Mouse (Mus musculus) neural tube, embryonic 13.5 days (tissue): ENCODE measurements around the gene Fgfr1op2. TPM values are rescaled to one million over a fixed set of nuclear protein-coding genes. Genes with fewer than 3 reads are reported as not detected.

ENCODE experiments used
- ATAC-seq: fragments of 200-750 bp; cut with Nextera tagmentation; 2 replicates; pipeline ENCODE4 v1.8.0; 2017; ENCODE audit warnings: low read depth, mild to moderate bottlenecking, moderate TSS enrichment, moderate library complexity
- H3K27ac ChIP-seq: fragments of 300-500 bp; sonication (generic); replicated peaks from 2 replicates; pipeline ENCODE4 v1.5.1; 2015; ENCODE audit warnings: moderate library complexity, mild to moderate bottlenecking, inconsistent platforms
- H3K27me3 ChIP-seq: fragments of 300-500 bp; sonication (generic); 2 replicates; pipeline ENCODE4 v1.6.1; 2015; ENCODE audit warnings: mild to moderate bottlenecking, inconsistent platforms
- H3K36me3 ChIP-seq: fragments of 300-500 bp; sonication (generic); 2 replicates; pipeline ENCODE4 v1.6.1; 2015; ENCODE audit warnings: mild to moderate bottlenecking, inconsistent platforms
- H3K4me1 ChIP-seq: fragments of 300-500 bp; sonication (generic); replicated peaks from 2 replicates; pipeline ENCODE4 v1.6.1; 2015; ENCODE audit warnings: inconsistent platforms
- H3K4me2 ChIP-seq: fragments of 300-500 bp; sonication (generic); 2 replicates; pipeline ENCODE4 v1.6.1; 2015; ENCODE audit warnings: inconsistent platforms, mild to moderate bottlenecking, moderate library complexity
- H3K4me3 ChIP-seq: fragments of 300-500 bp; sonication (generic); 2 replicates; pipeline ENCODE4 v1.5.1; 2015; ENCODE audit warnings: mild to moderate bottlenecking, inconsistent platforms
- H3K9ac ChIP-seq: fragments of 300-500 bp; sonication (generic); 2 replicates; pipeline ENCODE4 v1.6.1; 2015; ENCODE audit warnings: moderate library complexity, mild to moderate bottlenecking, inconsistent platforms
- H3K9me3 ChIP-seq: fragments of 300-500 bp; sonication (generic); 2 replicates; pipeline ENCODE4 v1.6.1; 2016; ENCODE audit warnings: inconsistent platforms
- WGBS: fragments of 180-500 bp; shearing (Covaris S2); methylation state at CpG from one replicate; pipeline ENCODE4 v1.1.7; 2015; 5-methylcytosine and 5-hydroxymethylcytosine counted together
- polyA plus RNA-seq: library from polyadenylated mRNA; unstranded; fragments of >200 nt; fragmentation: Nextera tagmentation; extraction: Ambion mirVana; gene quantifications from 2 replicates; pipeline ENCODE4 v1.2.1, GENCODE M21; 2015

The Fgfr1op2 gene
- polyA plus RNA-seq, 1 experiment from 2014 or later = 51.8 TPM

DNA sequence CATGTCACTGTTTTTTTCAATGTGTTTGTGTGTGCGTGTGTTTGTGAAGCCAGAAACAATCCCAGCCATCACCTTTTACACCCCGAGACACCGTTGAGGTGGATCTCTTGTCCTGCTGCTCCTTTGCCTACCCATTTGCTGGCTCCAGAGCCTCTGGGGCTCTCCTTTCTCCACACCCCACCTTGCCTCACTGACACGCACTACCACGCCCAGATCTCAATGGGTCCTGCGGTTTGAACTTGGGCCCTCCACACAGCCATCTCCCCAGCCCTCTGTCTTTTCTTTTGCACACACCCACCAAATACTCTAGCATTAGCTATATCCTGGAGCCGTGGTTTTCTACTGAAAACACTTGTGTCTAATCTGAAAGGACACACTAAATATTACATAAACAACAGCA is 34.9 kb downstream of the Fgfr1op2 start:
- H3K9me3 ChIP-seq = no peaks in the 10 kb centered on the region
- no peak overlapping the region for H3K27ac ChIP-seq
- WGBS = 92% methylated on average over 7 of the region's 7 CpGs
- peaks cover 84% of the 10 kb centered on the region for H3K36me3 ChIP-seq
- no peak overlapping the region for H3K9ac ChIP-seq
- H3K4me3 ChIP-seq = no peak overlapping the region
- H3K4me2 ChIP-seq = no peak overlapping the region
- no peaks in the 10 kb centered on the region for H3K4me1 ChIP-seq
- no peaks in the 10 kb centered on the region for H3K27me3 ChIP-seq
- ATAC-seq = no peak

DNA sequence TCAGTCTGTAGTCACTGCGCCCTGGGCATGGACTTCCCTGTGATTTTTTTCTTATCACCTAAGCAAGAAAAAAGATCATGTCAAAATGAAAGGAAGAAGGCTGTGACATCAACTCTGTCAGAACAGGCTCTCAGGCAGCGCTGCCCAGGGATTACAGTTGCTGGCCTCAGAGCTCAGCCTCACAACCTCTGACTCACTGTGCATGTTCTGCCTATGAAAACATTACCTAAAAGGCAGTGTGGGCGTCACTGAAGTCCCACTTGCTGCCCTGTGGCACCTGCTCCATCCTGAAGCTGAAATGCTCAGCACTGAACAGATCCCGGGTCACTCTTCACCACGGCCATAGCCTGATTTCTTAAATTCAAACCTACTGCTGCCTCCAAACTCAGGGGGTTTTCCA is 35.7 kb downstream of the Fgfr1op2 start:
- Histone ChIP-seq H3K4me1 (no peaks in the 10 kb centered on the region), H3K4me2 (no peak overlapping the region), H3K27me3 (no peaks in the 10 kb centered on the region), H3K9me3 (no peaks in the 10 kb centered on the region), H3K36me3 (peaks cover 84% of the 10 kb centered on the region), H3K4me3 (no peak overlapping the region), H3K27ac (no peak overlapping the region), H3K9ac (no peak overlapping the region)
- no peak for ATAC-seq
- WGBS = 89% methylated on average over 5 of the region's 5 CpGs

- Histone ChIP-seq H3K4me3 (no peak overlapping the region), H3K36me3 (peaks cover 85% of the 10 kb centered on the region), H3K27ac (no peak overlapping the region), H3K9ac (no peak overlapping the region), H3K9me3 (no peaks in the 10 kb centered on the region), H3K4me2 (no peak overlapping the region), H3K4me1 (no peaks in the 10 kb centered on the region), H3K27me3 (no peaks in the 10 kb centered on the region)
- ATAC-seq = no peak
- WGBS = 91% methylated on average over 5 of the region's 5 CpGs
These were observed 36.9 kb downstream of the Fgfr1op2 start for GRCm38 (mm10) chr6:146613907-146614306.

- no peak overlapping the region for H3K9ac ChIP-seq
- H3K27me3 ChIP-seq = no peaks in the 10 kb centered on the region
- H3K9me3 ChIP-seq = no peaks in the 10 kb centered on the region
- H3K4me2 ChIP-seq = no peak overlapping the region
- H3K36me3 ChIP-seq = peaks cover 83% of the 10 kb centered on the region
- ATAC-seq = no peak
- no peak overlapping the region for H3K4me3 ChIP-seq
- 92% methylated on average over 5 of the region's 5 CpGs for WGBS
- H3K27ac ChIP-seq = no peak overlapping the region
- H3K4me1 ChIP-seq = no peaks in the 10 kb centered on the region
These were observed 37.5 kb downstream of the Fgfr1op2 start for GRCm38 (mm10) chr6:146614541-146614940.

- 94% methylated on average over 8 of the region's 8 CpGs for WGBS
These were observed 38.9 kb downstream of the Fgfr1op2 start for GRCm38 (mm10) chr6:146615891-146616290.

DNA sequence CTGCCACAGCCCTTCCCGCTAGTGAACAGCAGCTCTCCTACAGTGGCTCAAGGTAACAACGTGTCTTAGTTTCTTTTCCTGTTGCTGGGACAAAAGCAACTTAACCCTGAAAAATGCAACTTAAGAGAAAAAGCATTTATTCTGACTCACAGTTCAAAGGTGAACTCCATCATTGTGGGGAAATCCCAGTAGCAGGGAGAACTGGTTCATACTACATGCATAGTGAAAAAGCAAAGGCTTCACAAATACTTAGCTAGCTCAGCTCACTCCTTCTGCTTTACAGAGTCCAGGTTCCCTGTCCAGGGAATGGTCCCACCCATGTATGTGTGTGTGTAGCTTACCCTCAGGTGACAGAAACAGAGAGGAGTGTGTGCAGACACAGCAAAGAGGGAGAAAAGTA is 39.7 kb downstream of the Fgfr1op2 start:
- Histone ChIP-seq H3K27me3 (no peaks in the 10 kb centered on the region), H3K4me3 (no peak overlapping the region), H3K4me1 (no peaks in the 10 kb centered on the region), H3K9me3 (no peaks in the 10 kb centered on the region), H3K27ac (no peak overlapping the region), H3K9ac (no peak overlapping the region), H3K4me2 (no peak overlapping the region), H3K36me3 (peaks cover 78% of the 10 kb centered on the region)
- WGBS = 93% methylated on average over 2 of the region's 2 CpGs
- no peak for ATAC-seq

More at GRCm38 (mm10) chr6:146615891-146616290, 38.9 kb downstream of the Fgfr1op2 start:
- H3K27me3 ChIP-seq = no peaks in the 10 kb centered on the region
- H3K4me1 ChIP-seq = no peaks in the 10 kb centered on the region
- H3K9me3 ChIP-seq = no peaks in the 10 kb centered on the region
- no peak overlapping the region for H3K4me3 ChIP-seq
- H3K4me2 ChIP-seq = no peak overlapping the region
- H3K9ac ChIP-seq = no peak overlapping the region
- peaks cover 78% of the 10 kb centered on the region for H3K36me3 ChIP-seq
- no peak overlapping the region for H3K27ac ChIP-seq
- ATAC-seq = no peak

GRCm38 (mm10) chr6:146628123-146628522 is 51.1 kb downstream of the Fgfr1op2 start:
- no peaks in the 10 kb centered on the region for H3K27me3 ChIP-seq
- 67% methylated on average over 2 of the region's 3 CpGs for WGBS
- ATAC-seq = peak; percentile 37; the same call in 1 of the 2 replicates

DNA sequence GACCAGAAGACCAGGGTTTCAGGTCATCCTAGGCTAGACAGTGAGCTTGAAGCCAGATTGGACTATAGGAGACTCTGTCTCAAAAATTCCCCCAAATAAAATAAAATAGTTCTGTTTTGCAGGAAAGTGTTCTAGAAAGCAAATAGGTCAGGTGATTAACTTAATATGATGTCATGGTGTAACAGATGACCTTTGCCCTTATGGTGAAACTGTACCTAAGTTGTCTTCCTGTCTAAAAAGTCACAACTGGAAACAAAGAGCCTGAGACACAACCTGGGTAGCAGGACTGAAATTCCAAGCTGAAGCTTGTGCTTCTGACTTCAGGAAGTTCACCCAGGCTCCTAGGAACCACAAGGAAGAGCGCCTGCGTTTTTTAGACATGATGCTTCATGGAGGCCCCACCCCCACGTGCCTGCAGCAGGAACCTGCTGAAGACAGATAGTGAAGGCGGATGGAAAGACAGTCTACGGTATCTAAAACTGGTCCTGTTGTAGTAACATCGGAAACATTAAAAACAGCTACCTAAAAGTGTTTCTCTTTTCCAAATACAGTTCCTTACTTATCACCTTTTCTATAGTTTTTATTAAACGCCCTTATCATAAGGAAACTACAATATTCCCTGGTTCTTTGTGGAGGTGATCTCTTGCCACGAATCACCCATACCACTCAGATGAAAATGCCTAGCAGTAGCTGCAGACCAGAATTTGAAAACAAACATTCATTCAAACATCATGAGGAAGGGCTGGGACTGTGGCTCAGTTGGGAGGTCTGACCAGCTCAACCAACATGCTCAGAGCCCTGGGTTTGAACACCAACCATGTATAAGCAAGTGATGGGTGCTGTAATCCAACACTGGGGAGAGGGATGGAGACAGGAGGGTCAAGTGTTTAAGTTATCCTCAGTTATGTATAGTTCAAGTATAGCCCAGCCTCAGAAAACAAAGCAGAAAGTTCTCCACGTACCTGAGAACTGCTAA is 53.1 kb downstream of the Fgfr1op2 start:
- Histone ChIP-seq H3K36me3 (no peaks in the 10 kb centered on the region; the same call in 1 of the 2 replicates), H3K4me3 (no peak overlapping the region), H3K4me1 (peaks cover 25% of the 10 kb centered on the region), H3K9ac (no peak overlapping the region), H3K27ac (no peak overlapping the region), H3K4me2 (no peak overlapping the region), H3K27me3 (no peaks in the 10 kb centered on the region), H3K9me3 (no peaks in the 10 kb centered on the region)
- WGBS = 87% methylated on average over 9 of the region's 9 CpGs
- no peak for ATAC-seq

More at GRCm38 (mm10) chr6:146628123-146628522, 51.1 kb downstream of the Fgfr1op2 start:
- Histone ChIP-seq H3K27ac (no peak overlapping the region), H3K4me2 (no peak overlapping the region), H3K4me1 (peaks cover 15% of the 10 kb centered on the region), H3K4me3 (no peak overlapping the region), H3K9me3 (no peaks in the 10 kb centered on the region), H3K9ac (no peak overlapping the region), H3K36me3 (peaks cover 10% of the 10 kb centered on the region)

- Histone ChIP-seq H3K4me1 (peaks cover 25% of the 10 kb centered on the region), H3K36me3 (no peaks in the 10 kb centered on the region), H3K9me3 (no peaks in the 10 kb centered on the region), H3K4me3 (no peak overlapping the region), H3K9ac (no peak overlapping the region), H3K27me3 (no peaks in the 10 kb centered on the region), H3K4me2 (no peak overlapping the region), H3K27ac (no peak overlapping the region)
- ATAC-seq = no peak
- WGBS = 79% methylated on average over 4 of the region's 4 CpGs
These were observed 54.0 kb downstream of the Fgfr1op2 start for GRCm38 (mm10) chr6:146630961-146631360.

DNA sequence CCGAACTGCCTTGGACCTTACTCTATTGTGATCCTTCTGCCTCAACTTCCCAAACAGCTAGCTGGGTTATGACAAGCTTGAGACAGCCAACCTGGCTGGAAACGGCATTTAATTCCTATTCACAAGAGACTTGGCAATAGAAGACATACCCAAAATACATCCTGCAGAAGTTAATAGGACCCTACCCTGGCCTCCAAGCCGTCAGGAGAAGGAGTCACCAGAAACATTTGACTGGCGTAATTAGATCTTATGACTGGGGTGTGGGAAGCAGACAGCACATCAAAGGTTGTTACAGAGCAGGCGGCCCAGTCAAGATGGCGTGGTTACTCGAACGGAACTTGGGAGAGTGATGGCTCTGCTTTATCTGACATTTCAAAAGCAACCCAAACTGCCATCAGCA is 54.8 kb downstream of the Fgfr1op2 start:
- WGBS = 66% methylated on average over 8 of the region's 8 CpGs
- H3K36me3 ChIP-seq = no peaks in the 10 kb centered on the region
- no peak overlapping the region for H3K4me2 ChIP-seq

DNA sequence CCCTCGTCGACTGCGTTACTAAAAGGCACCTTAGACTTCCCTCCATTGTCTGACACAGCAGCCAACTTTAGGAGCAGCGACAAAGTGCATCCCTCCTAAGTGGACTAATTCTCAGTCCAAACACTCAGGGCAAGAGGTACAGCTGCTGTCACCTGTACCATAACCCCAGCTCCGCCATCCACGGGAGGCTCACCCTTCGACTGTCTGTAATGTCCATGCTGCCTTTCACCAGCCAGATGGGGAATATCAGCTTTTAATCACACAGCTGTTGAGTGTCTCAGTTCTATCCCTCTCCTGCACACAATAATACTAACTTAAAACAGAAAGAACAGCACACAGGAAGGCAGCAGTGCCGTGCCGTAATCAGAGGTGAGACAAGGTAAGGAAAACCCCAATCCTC is 55.4 kb downstream of the Fgfr1op2 start:
- no peak for ATAC-seq
- no peaks in the 10 kb centered on the region for H3K36me3 ChIP-seq
- no peak overlapping the region for H3K4me3 ChIP-seq
- WGBS = 75% methylated on average over 9 of the region's 9 CpGs
- H3K9ac ChIP-seq = no peak overlapping the region
- H3K27ac ChIP-seq = no peak overlapping the region
- H3K27me3 ChIP-seq = no peaks in the 10 kb centered on the region
- no peak overlapping the region for H3K4me2 ChIP-seq
- H3K9me3 ChIP-seq = no peaks in the 10 kb centered on the region
- H3K4me1 ChIP-seq = peaks cover 25% of the 10 kb centered on the region

More for the DNA sequence above, 54.8 kb downstream of the Fgfr1op2 start:
- Histone ChIP-seq H3K4me1 (peaks cover 25% of the 10 kb centered on the region), H3K9ac (no peak overlapping the region), H3K27ac (no peak overlapping the region), H3K27me3 (no peaks in the 10 kb centered on the region), H3K9me3 (no peaks in the 10 kb centered on the region), H3K4me3 (no peak overlapping the region)
- no peak for ATAC-seq

DNA sequence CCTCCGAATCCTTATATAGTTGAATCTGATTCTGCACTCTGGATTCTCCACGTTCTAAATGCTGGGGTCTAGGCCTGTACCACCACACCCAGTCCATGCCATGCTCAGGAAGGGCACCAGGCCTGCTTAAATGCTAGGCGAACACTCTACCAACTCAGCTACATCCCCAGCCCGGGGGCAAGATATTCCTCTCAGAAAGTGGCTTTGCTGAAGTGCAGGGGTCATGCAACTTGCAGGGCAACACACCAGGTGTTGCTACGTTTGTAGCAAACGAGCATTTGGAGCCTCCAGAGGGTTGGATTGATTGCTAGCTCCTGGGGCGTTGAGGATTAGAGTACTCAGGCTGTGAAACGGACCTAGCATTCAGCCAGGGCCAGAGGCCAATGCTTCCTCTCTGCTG is 56.1 kb downstream of the Fgfr1op2 start:
- Histone ChIP-seq H3K27me3 (no peaks in the 10 kb centered on the region), H3K4me1 (peaks cover 25% of the 10 kb centered on the region), H3K27ac (no peak overlapping the region), H3K9ac (peak overlapping the region; percentile 87), H3K9me3 (no peaks in the 10 kb centered on the region), H3K4me3 (peak overlapping the region; percentile 73), H3K4me2 (peak overlapping the region; percentile 67), H3K36me3 (no peaks in the 10 kb centered on the region)
- ATAC-seq = no peak
- 43% methylated on average over 8 of the region's 8 CpGs for WGBS
